In genomic region chr12:84873434-84873833, GRCm38 (mm10) we compare ENCODE assay signal across 11 mouse cellular contexts. TPM values are rescaled to one million over a fixed set of nuclear protein-coding genes. Genes with fewer than 3 reads are reported as not detected.
DNase-seq lines count a peak whose midpoint lies in the region; ATAC-seq and TF ChIP-seq lines count a peak whose summit lies in the region.
"Had no signal": no experiment of that assay in that cellular context is flagged by ENCODE, and none has a peak within 500 bp of the region (broad histone marks: within the 10 kb centered on the region; RNA-seq: fewer than 3 reads in every experiment).

No protein-coding gene starts in this region.

- H3K36me3 ChIP-seq in hindbrain, embryonic 11.5 days (ENCODE audit: control insufficient read depth, insufficient read depth, low read length): no peaks in the 10 kb centered on the region
- no peaks in the 10 kb centered on the region for H3K36me3 ChIP-seq in hindbrain, embryonic 16.5 days (ENCODE audit: control insufficient read depth, insufficient read depth, low read length)
- no peaks in the 10 kb centered on the region for H3K36me3 ChIP-seq in spleen, adult 2 months (ENCODE audit: control insufficient read depth, insufficient read depth, low read length)

- no peak for ATAC-seq in hindbrain, embryonic 11.5 days (ENCODE audit: low FRiP score)
- no peak for ATAC-seq in hindbrain, embryonic 16.5 days
- ATAC-seq: forebrain, embryonic 16.5 days had no signal

- no peak overlapping the region for H3K9ac ChIP-seq in hindbrain, embryonic 11.5 days (ENCODE audit: low read depth, low read length)
- H3K9ac ChIP-seq in hindbrain, embryonic 16.5 days (ENCODE audit: low read depth, low read length): no peak overlapping the region

- WGBS in hindbrain, embryonic 11.5 days: 3% methylated on average over 3 of the region's 3 CpGs
- 2% methylated on average over 3 of the region's 3 CpGs for WGBS in hindbrain, embryonic 16.5 days
- WGBS in spleen, adult 2 months: 3% methylated on average over 3 of the region's 3 CpGs

- intact Hi-C loops in gastrocnemius, postnatal 14 days (cut with DNase I; ENCODE audit: low total_unique reads): no loop called here

- peaks cover 10% of the 10 kb centered on the region; the same call in 1 of the 2 replicates for H3K4me1 ChIP-seq in hindbrain, embryonic 11.5 days (replicated peaks; ENCODE audit: control insufficient read depth, insufficient read depth, low read length)
- H3K4me1 ChIP-seq in hindbrain, embryonic 16.5 days (ENCODE audit: control insufficient read depth, insufficient read depth, low read depth, low read length): peaks cover 9% of the 10 kb centered on the region
- no peaks in the 10 kb centered on the region; the same call in 1 of the 2 replicates for H3K4me1 ChIP-seq in spleen, adult 2 months (ENCODE audit: control insufficient read depth, insufficient read depth, insufficient read length)
- no peaks in the 10 kb centered on the region for H3K4me1 ChIP-seq in cortical plate, adult 2 months (ENCODE audit: control insufficient read depth, insufficient read depth, low read length)

- H3K27ac ChIP-seq in hindbrain, embryonic 11.5 days (ENCODE audit: low read depth, low read length): no peak overlapping the region
- no peak overlapping the region for H3K27ac ChIP-seq in hindbrain, embryonic 16.5 days (ENCODE audit: low read depth, low read length)
- H3K27ac ChIP-seq in spleen, adult 2 months (ENCODE audit: insufficient read depth, low read length): no peak overlapping the region
- H3K27ac ChIP-seq in cortical plate, adult 2 months (ENCODE audit: insufficient read depth, low read length): no peak overlapping the region

- H3K9me3 ChIP-seq in hindbrain, embryonic 11.5 days (ENCODE audit: control insufficient read depth, low read length): no peaks in the 10 kb centered on the region; the same call in 1 of the 2 replicates
- no peaks in the 10 kb centered on the region; the same call in 1 of the 2 replicates for H3K9me3 ChIP-seq in hindbrain, embryonic 16.5 days (ENCODE audit: control insufficient read depth, low read length)

- H3K27me3 ChIP-seq in hindbrain, embryonic 11.5 days (ENCODE audit: control insufficient read depth, insufficient read depth, low read length): peaks cover 38% of the 10 kb centered on the region
- H3K27me3 ChIP-seq in hindbrain, embryonic 16.5 days (replicated peaks; ENCODE audit: control insufficient read depth, insufficient read depth, low read length): peaks cover 38% of the 10 kb centered on the region
- peaks cover 12% of the 10 kb centered on the region; the same call in 1 of the 2 replicates for H3K27me3 ChIP-seq in spleen, adult 2 months (ENCODE audit: control insufficient read depth, insufficient read depth, low read length)

- no peak overlapping the region for H3K4me3 ChIP-seq in hindbrain, embryonic 11.5 days (ENCODE audit: low read depth, low read length)
- no peak overlapping the region for H3K4me3 ChIP-seq in hindbrain, embryonic 16.5 days (ENCODE audit: low read length)
- no peak overlapping the region for H3K4me3 ChIP-seq in spleen, adult 2 months (ENCODE audit: extremely low read depth, insufficient read depth, insufficient read length)
- H3K4me3 ChIP-seq in cortical plate, adult 2 months (ENCODE audit: insufficient read depth, low read length): no peak overlapping the region

- TF ChIP-seq CTCF in spleen, adult 2 months (IDR thresholded peaks at IDR 0.05; ENCODE audit: extremely low read depth, insufficient read depth, insufficient read length, insufficient replicate concordance): peak; percentile 54; the same call in 1 of the 2 replicates
- peak; percentile 81 for TF ChIP-seq CTCF in cortical plate, adult 2 months (IDR thresholded peaks at IDR 0.05; ENCODE audit: extremely low read depth, insufficient read depth, low read length)

- H3K4me2 ChIP-seq in hindbrain, embryonic 11.5 days (replicated peaks; ENCODE audit: low read depth, low read length): no peak overlapping the region
- H3K4me2 ChIP-seq in hindbrain, embryonic 16.5 days (ENCODE audit: low read length): no peak overlapping the region

- peak; percentile 70 for DNase-seq in hindbrain, embryonic 11.5 days (ENCODE audit: low spot score)
- DNase-seq in spleen, adult 2 months (ENCODE audit: low read depth in 1 of 2, low spot score in 2 of 2): no peak
- no peak for DNase-seq in spleen, postnatal 14 days (ENCODE audit: low spot score in 2 of 2)
- DNase-seq in retina, postnatal 1 day: peak; percentile 70
- no peak for DNase-seq in gastrocnemius, postnatal 14 days
- no peak for DNase-seq in layer of hippocampus, adult 18-20 months (ENCODE audit: low spot score in 2 of 2)
- DNase-seq: adrenal gland, adult 2 months; kidney, postnatal 25 days had no signal

- no peak for TF ChIP-seq POLR2A in spleen, adult 2 months (IDR thresholded peaks at IDR 0.05; ENCODE audit: low read depth, low read length)
- no peak for TF ChIP-seq POLR2A in cortical plate, adult 2 months (IDR thresholded peaks at IDR 0.05; ENCODE audit: extremely low read depth, insufficient read depth, low read length)

RNA-seq across cellular contexts. Expression of gene Ltbp2, which starts 2.9 kb away (rescaled TPM):
- 0.08 and 0.09 TPM in 2 replicates for polyA plus RNA-seq in hindbrain, embryonic 11.5 days (2014; fragmentation: Nextera tagmentation; extraction: Ambion mirVana)
- polyA plus RNA-seq in hindbrain, embryonic 16.5 days (2015; fragmentation: Nextera tagmentation; extraction: Ambion mirVana): 0.20 and 0.31 TPM in 2 replicates
- 20.1 and 25.4 TPM in 2 replicates for polyA plus RNA-seq in spleen, adult 2 months (2012; rRNA removed)
- polyA plus RNA-seq in cortical plate, adult 2 months (2012; rRNA removed): 0.38 and 0.42 TPM in 2 replicates
- total RNA-seq in gastrocnemius, postnatal 14 days (2021): 1 to 10 TPM; 1.7 to 1.8 TPM
- total RNA-seq in layer of hippocampus, adult 18-20 months (2021): under 1 TPM; 0.27 to 0.43 TPM

Comparison
In these comparisons a context has a peak if more than half of its experiments do, and no peak if none do; other contexts are left out.
1. DNase-seq: peak in hindbrain, embryonic 11.5 days (single experiment) and retina, postnatal 1 day (single experiment); none in spleen, adult 2 months (0 of 2), spleen, postnatal 14 days (0 of 2), gastrocnemius, postnatal 14 days (single experiment) and layer of hippocampus, adult 18-20 months (0 of 2).
2. RNA of gene Ltbp2, which starts 2.9 kb away (polyA plus RNA-seq): 20.1 to 25.4 TPM in spleen, adult 2 months; 0.38 to 0.42 TPM in cortical plate, adult 2 months, 0.20 to 0.31 TPM in hindbrain, embryonic 16.5 days and 0.08 to 0.09 TPM in hindbrain, embryonic 11.5 days; every median in the first group is over 10 times any median in the second.